Mouse (Mus musculus) CH12.LX (cell line): ENCODE data around the gene Bbof1. TPM values are rescaled to one million over a fixed set of nuclear protein-coding genes. Genes with fewer than 3 reads are reported as not detected.

ENCODE experiments used
- DNase-seq: peaks from one replicate; pipeline ENCODE4 v3.0.0-alpha.2; 2013; ENCODE audit errors: extremely low read depth
- H3K27ac ChIP-seq: 2 replicates; pipeline ENCODE4 v1.5.1; 2012; ENCODE audit warnings: low read depth, mild to moderate bottlenecking, control low read depth, moderate library complexity; ENCODE audit not compliant: insufficient read depth
- H3K27me3 ChIP-seq: replicated peaks from 2 replicates; pipeline ENCODE3; 2012; ENCODE audit warnings: inconsistent platforms
- H3K36me3 ChIP-seq, 2 experiments: replicated peaks in 1 of 2; 2 replicates each; pipeline versions ENCODE3 to v1.6.1; 2012; ENCODE audit warnings: inconsistent platforms in 1 of 2, low read length in 1 of 2, mild to moderate bottlenecking in 1 of 2, mixed read lengths in 1 of 2, moderate library complexity in 1 of 2; ENCODE audit not compliant: control insufficient read depth in 1 of 2, insufficient read depth in 1 of 2
- H3K4me1 ChIP-seq, 2 experiments: 2 replicates each; pipeline ENCODE4 v1.6.1; 2012; ENCODE audit warnings: inconsistent platforms in 1 of 2, moderate library complexity in 1 of 2; ENCODE audit not compliant: insufficient read depth in 2 of 2, control insufficient read depth in 1 of 2
- H3K4me2 ChIP-seq: 2 replicates; pipeline ENCODE4 v1.6.1; 2012; ENCODE audit warnings: low read depth, mild to moderate bottlenecking, control low read depth; ENCODE audit not compliant: poor library complexity, insufficient read depth, severe bottlenecking
- H3K4me3 ChIP-seq, 3 experiments: fragments of 150-350 bp in 1 of 3; sonication (generic) in 1 of 3; replicated peaks in 1 of 3; 2 replicates each; pipeline versions ENCODE3 to v1.5.1; 2011 to 2012; ENCODE audit warnings: low read depth in 2 of 3, low read length in 2 of 3, mild to moderate bottlenecking in 2 of 3, moderate library complexity in 2 of 3, control low read depth in 1 of 3, improper control_type of control experiment in 1 of 3, inconsistent platforms in 1 of 3, mixed read lengths in 1 of 3; ENCODE audit not compliant: poor library complexity in 1 of 3
- H3K79me2 ChIP-seq: replicated peaks from 2 replicates; pipeline ENCODE4 v1.6.1; 2012; ENCODE audit warnings: mild to moderate bottlenecking, moderate library complexity; ENCODE audit not compliant: control insufficient read depth, poor library complexity, insufficient read depth, severe bottlenecking; ENCODE audit errors: extremely low read depth
- H3K9ac ChIP-seq: 2 replicates; pipeline ENCODE4 v1.6.1; 2012; ENCODE audit warnings: low read depth, mild to moderate bottlenecking, control low read depth, moderate library complexity; ENCODE audit not compliant: insufficient read depth
- H3K9me3 ChIP-seq: replicated peaks from 2 replicates; pipeline ENCODE3; 2012; ENCODE audit warnings: low read length, inconsistent platforms, mixed read lengths
- BHLHE40 ChIP-seq: IDR thresholded peaks from 2 replicates; pipeline ENCODE4 v1.6.1; 2011; ENCODE audit warnings: mild to moderate bottlenecking, low read depth, low read length, improper control_type of control experiment
- CHD1 ChIP-seq: IDR thresholded peaks from 2 replicates; pipeline ENCODE4 v1.6.1; 2012; ENCODE audit warnings: low read depth, low read length, improper control_type of control experiment, inconsistent platforms
- CHD2 ChIP-seq: IDR thresholded peaks from 2 replicates; pipeline ENCODE4 v1.6.1; 2011; ENCODE audit warnings: low read length, improper control_type of control experiment
- CTCF ChIP-seq, 2 experiments: IDR thresholded peaks in 1 of 2; conservative IDR thresholded peaks in 1 of 2; 2 replicates each; pipeline ENCODE4 v1.5.1; 2011 to 2012; ENCODE audit warnings: low read depth in 2 of 2, low read length in 2 of 2, improper control_type of control experiment in 1 of 2, inconsistent platforms in 1 of 2, mild to moderate bottlenecking in 1 of 2, moderate library complexity in 1 of 2
- E2F4 ChIP-seq: IDR thresholded peaks from 2 replicates; pipeline ENCODE4 v1.6.1; 2011; ENCODE audit warnings: low read depth, low read length, improper control_type of control experiment; ENCODE audit not compliant: insufficient replicate concordance
- GABPA ChIP-seq: IDR thresholded peaks from 2 replicates; pipeline ENCODE4 v1.6.1; 2012; ENCODE audit warnings: low read depth, low read length, improper control_type of control experiment, inconsistent platforms; ENCODE audit not compliant: insufficient replicate concordance
- IRF4 ChIP-seq: IDR thresholded peaks from 2 replicates; pipeline ENCODE4 v1.6.1; 2014; ENCODE audit warnings: low read depth, mild to moderate bottlenecking, inconsistent platforms, low read length, improper control_type of control experiment
- JUN ChIP-seq: IDR thresholded peaks from 2 replicates; pipeline ENCODE4 v1.6.1; 2011; ENCODE audit warnings: low read depth, mild to moderate bottlenecking, low read length, improper control_type of control experiment, moderate library complexity; ENCODE audit not compliant: insufficient read depth
- KAT2A ChIP-seq: IDR thresholded peaks from 2 replicates; pipeline ENCODE4 v1.6.1; 2012; ENCODE audit warnings: low read length, improper control_type of control experiment, inconsistent platforms; ENCODE audit not compliant: insufficient replicate concordance
- MAFK ChIP-seq: IDR thresholded peaks from 2 replicates; pipeline ENCODE4 v1.6.1; 2011; ENCODE audit warnings: low read length, improper control_type of control experiment; ENCODE audit not compliant: insufficient replicate concordance
- MAZ ChIP-seq: IDR thresholded peaks from 2 replicates; pipeline ENCODE4 v1.6.1; 2012; ENCODE audit warnings: low read depth, mild to moderate bottlenecking, inconsistent platforms, low read length, improper control_type of control experiment, moderate library complexity
- MXI1 ChIP-seq: IDR thresholded peaks from 2 replicates; pipeline ENCODE4 v1.6.1; 2011; ENCODE audit warnings: mild to moderate bottlenecking, low read depth, low read length, improper control_type of control experiment
- MYC ChIP-seq: IDR thresholded peaks from 2 replicates; pipeline ENCODE4 v1.6.1; 2011; ENCODE audit warnings: low read depth, mild to moderate bottlenecking, improper control_type of control experiment, low read length
- NELFE ChIP-seq: IDR thresholded peaks from 2 replicates; pipeline ENCODE4 v1.6.1; 2011; ENCODE audit warnings: low read depth, low read length, improper control_type of control experiment
- NRF1 ChIP-seq: IDR thresholded peaks from 2 replicates; pipeline ENCODE4 v1.6.1; 2014; ENCODE audit warnings: low read depth, mild to moderate bottlenecking, inconsistent platforms, low read length, improper control_type of control experiment, moderate library complexity
- PAX5 ChIP-seq: IDR thresholded peaks from 2 replicates; pipeline ENCODE4 v1.6.1; 2012; ENCODE audit warnings: low read length, inconsistent platforms, mixed read lengths
- POLR2A ChIP-seq: IDR thresholded peaks from 2 replicates; pipeline ENCODE4 v1.6.1; 2011; ENCODE audit warnings: low read depth, mild to moderate bottlenecking, improper control_type of control experiment, low read length
- POLR2AphosphoS2 ChIP-seq: IDR thresholded peaks from 2 replicates; pipeline ENCODE4 v1.6.1; 2011; ENCODE audit warnings: low read depth, low read length, improper control_type of control experiment
- RAD21 ChIP-seq: IDR thresholded peaks from 2 replicates; pipeline ENCODE4 v1.6.1; 2011; ENCODE audit warnings: low read depth, mild to moderate bottlenecking, low read length, improper control_type of control experiment, moderate library complexity
- SIN3A ChIP-seq: IDR thresholded peaks from 2 replicates; pipeline ENCODE4 v1.6.1; 2012; ENCODE audit warnings: low read length, improper control_type of control experiment, inconsistent platforms
- SMC3 ChIP-seq: IDR thresholded peaks from 2 replicates; pipeline ENCODE4 v1.6.1; 2011; ENCODE audit warnings: low read depth, low read length, improper control_type of control experiment
- TBP ChIP-seq: conservative IDR thresholded peaks from 2 replicates; pipeline ENCODE4 v1.6.1; 2011; ENCODE audit warnings: low read depth, low read length, improper control_type of control experiment
- UBTF ChIP-seq: IDR thresholded peaks from 2 replicates; pipeline ENCODE4 v1.6.1; 2012; ENCODE audit warnings: low read depth, mild to moderate bottlenecking, inconsistent platforms, low read length, improper control_type of control experiment, moderate library complexity
- USF2 ChIP-seq: conservative IDR thresholded peaks from 2 replicates; pipeline ENCODE4 v1.6.1; 2011; ENCODE audit warnings: low read depth, low read length, improper control_type of control experiment
- ZNF384 ChIP-seq: IDR thresholded peaks from 2 replicates; pipeline ENCODE4 v1.6.1; 2012; ENCODE audit warnings: low read depth, low read length, improper control_type of control experiment, inconsistent platforms
- dilution Hi-C: fragments of 300-500 bp; cut with MboI; formaldehyde crosslinking; loops from 2 replicates; pipeline ENCODE4 v1.14.3; 2020; ENCODE audit warnings: low sequenced_read_pairs; ENCODE audit not compliant: extremely low pct_unique_long_range_greater_than_20kb, extremely low pct_ligation_motif_present
- in situ Hi-C: fragments of 300-500 bp; cut with MboI; formaldehyde crosslinking; loops from 3 replicates; pipeline ENCODE4 v1.14.3; 2019; ENCODE audit warnings: low sequenced_read_pairs, low pct_ligation_motif_present, low pct_unique_long_range_greater_than_20kb, mixed read lengths
- polyA plus RNA-seq: library from polyadenylated mRNA; unstranded; fragments of >175 nt; gene quantifications from 2 replicates; pipeline ENCODE4 v1.2.1, GENCODE M21; 2012; ENCODE audit warnings: low read depth; ENCODE audit not compliant: insufficient read length
- total RNA-seq, 2 experiments: library from RNA; depleted of rRNA; stranded (reverse); fragments of 300-350 nt in 1 of 2; fragments of >200 nt in 1 of 2; gene quantifications; 2 replicates each; pipeline ENCODE4 v1.2.3; 2012 to 2014

Gene Bbof1
- total and polyA plus RNA-seq, 3 experiments = 0.24 to 0.41 (median 0.34) TPM

GRCm38 (mm10) chr12:84462856-84463255, 54.0 kb downstream of the Bbof1 start:
- peaks cover 28 to 78% of the 10 kb centered on the region in 2 experiments for H3K36me3 ChIP-seq

GRCm38 (mm10) chr12:84468701-84469100, 59.8 kb downstream of the Bbof1 start:
- no peak overlapping the region for H3K27ac ChIP-seq
- in situ Hi-C loops = no loop called here
- dilution Hi-C loops = no loop called here

More at GRCm38 (mm10) chr12:84462856-84463255, 54.0 kb downstream of the Bbof1 start:
- peaks cover 6% of the 10 kb centered on the region for H3K9me3 ChIP-seq
- no peak for DNase-seq
- H3K4me2 ChIP-seq = no peak overlapping the region
- TF ChIP-seq NRF1 (no peak), MAFK (no peak), E2F4 (no peak), UBTF (no peak), MYC (no peak), NELFE (no peak), MXI1 (no peak), JUN (no peak), BHLHE40 (no peak), POLR2AphosphoS2 (no peak), USF2 (no peak), IRF4 (no peak), POLR2A (no peak), MAZ (no peak), KAT2A (no peak), CHD1 (no peak), GABPA (no peak), TBP (no peak), SIN3A (no peak)
- H3K4me1 ChIP-seq = no peaks in the 10 kb centered on the region
- H3K79me2 ChIP-seq = no peaks in the 10 kb centered on the region
- in situ Hi-C loops (no loop called here), dilution Hi-C loops (no loop called here)
- no peaks in the 10 kb centered on the region for H3K27me3 ChIP-seq
- no peak overlapping the region for H3K9ac ChIP-seq
- H3K27ac ChIP-seq = no peak overlapping the region
- H3K4me3 ChIP-seq = no peak overlapping the region

More at GRCm38 (mm10) chr12:84468701-84469100, 59.8 kb downstream of the Bbof1 start:
- TF ChIP-seq CTCF (conservative IDR thresholded peaks at IDR 0.05 in 1 of 2, IDR thresholded peaks at IDR 0.05 in 1 of 2; ENCODE audit: low read depth in 2 of 2, low read length in 2 of 2) (peak in 1 of 2 experiments; percentile 70; a peak in 2 of 4 replicates), PAX5 (no peak), ZNF384 (peak; percentile 84), RAD21 (peak; percentile 70), SMC3 (peak; percentile 28), CHD1 (no peak), CHD2 (no peak)
- Histone ChIP-seq H3K4me3 (no peak overlapping the region), H3K27me3 (no peaks in the 10 kb centered on the region), H3K36me3 (peaks cover 11 to 66% of the 10 kb centered on the region in 2 experiments), H3K79me2 (no peaks in the 10 kb centered on the region), H3K9ac (no peak overlapping the region), H3K9me3 (no peaks in the 10 kb centered on the region), H3K4me1 (no peaks in the 10 kb centered on the region), H3K4me2 (no peak overlapping the region)
- DNase-seq = peak; percentile 58
